Mouse (Mus musculus) midbrain, embryonic 10.5 days (tissue): ENCODE results near the gene Stx7. TPM values are rescaled to one million over a fixed set of nuclear protein-coding genes. Genes with fewer than 3 reads are reported as not detected.

Experiments
- DNase-seq: peaks from one replicate; pipeline ENCODE4 v3.0.0-alpha.2; 2017; ENCODE audit warnings: low spot score
- H3K27ac ChIP-seq: fragments of 300-500 bp; sonication (generic); replicated peaks from 2 replicates; pipeline ENCODE4 v1.5.1; 2016; ENCODE audit warnings: mild to moderate bottlenecking
- H3K27me3 ChIP-seq: fragments of 300-500 bp; sonication (generic); 2 replicates; pipeline ENCODE4 v1.6.1; 2016; ENCODE audit warnings: low read depth, mild to moderate bottlenecking; ENCODE audit not compliant: poor library complexity, severe bottlenecking
- H3K36me3 ChIP-seq: fragments of 300-500 bp; sonication (generic); 2 replicates; pipeline ENCODE4 v1.6.1; 2016; ENCODE audit warnings: mild to moderate bottlenecking, moderate library complexity
- H3K4me1 ChIP-seq: fragments of 300-500 bp; sonication (generic); 2 replicates; pipeline ENCODE4 v1.6.1; 2016
- H3K4me3 ChIP-seq: fragments of 300-500 bp; sonication (generic); 2 replicates; pipeline ENCODE4 v1.5.1; 2016; ENCODE audit warnings: mild to moderate bottlenecking, moderate library complexity
- H3K9me3 ChIP-seq: fragments of 300-500 bp; sonication (generic); replicated peaks from 2 replicates; pipeline ENCODE4 v1.6.1; 2016; ENCODE audit warnings: mild to moderate bottlenecking
- WGBS: fragments of 180-500 bp; shearing (Covaris S2); methylation state at CpG from one replicate; pipeline ENCODE4 v1.1.7; 2016; 5-methylcytosine and 5-hydroxymethylcytosine counted together
- polyA plus RNA-seq: library from polyadenylated mRNA; unstranded; fragments of >200 nt; fragmentation: Nextera tagmentation; extraction: Ambion mirVana; gene quantifications from 2 replicates; pipeline ENCODE4 v1.2.1, GENCODE M21; 2016

Stx7 gene
- polyA plus RNA-seq, 1 experiment from 2014 or later = 52.7 TPM

DNA sequence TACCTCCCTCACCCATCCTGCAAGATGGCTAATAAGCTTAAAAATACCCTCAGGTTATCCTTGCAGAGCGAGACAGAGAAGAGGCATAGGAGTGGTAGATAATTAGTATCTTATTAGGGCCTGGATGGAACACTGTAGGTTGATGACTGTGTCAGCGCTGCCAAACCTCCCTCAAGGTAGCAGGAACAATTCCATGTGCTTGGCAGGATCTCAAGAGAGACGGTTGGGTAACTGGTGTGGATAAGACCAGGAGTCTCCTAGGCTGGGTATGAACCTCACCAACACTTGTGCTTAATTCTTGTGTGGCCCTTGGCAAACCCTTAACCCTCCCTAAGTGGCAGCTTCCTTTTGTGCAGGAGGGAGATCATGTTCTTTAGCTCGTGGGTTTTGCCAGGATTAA, 83.2 kb downstream of the Stx7 start:
- H3K36me3 ChIP-seq = no peaks in the 10 kb centered on the region
- DNase-seq = no peak
- H3K27me3 ChIP-seq = no peaks in the 10 kb centered on the region
- H3K4me3 ChIP-seq = no peak overlapping the region
- H3K9me3 ChIP-seq = no peaks in the 10 kb centered on the region
- WGBS = 73% methylated on average over 4 of the region's 4 CpGs
- H3K27ac ChIP-seq = no peak overlapping the region
- H3K4me1 ChIP-seq = peaks cover 24% of the 10 kb centered on the region

DNA sequence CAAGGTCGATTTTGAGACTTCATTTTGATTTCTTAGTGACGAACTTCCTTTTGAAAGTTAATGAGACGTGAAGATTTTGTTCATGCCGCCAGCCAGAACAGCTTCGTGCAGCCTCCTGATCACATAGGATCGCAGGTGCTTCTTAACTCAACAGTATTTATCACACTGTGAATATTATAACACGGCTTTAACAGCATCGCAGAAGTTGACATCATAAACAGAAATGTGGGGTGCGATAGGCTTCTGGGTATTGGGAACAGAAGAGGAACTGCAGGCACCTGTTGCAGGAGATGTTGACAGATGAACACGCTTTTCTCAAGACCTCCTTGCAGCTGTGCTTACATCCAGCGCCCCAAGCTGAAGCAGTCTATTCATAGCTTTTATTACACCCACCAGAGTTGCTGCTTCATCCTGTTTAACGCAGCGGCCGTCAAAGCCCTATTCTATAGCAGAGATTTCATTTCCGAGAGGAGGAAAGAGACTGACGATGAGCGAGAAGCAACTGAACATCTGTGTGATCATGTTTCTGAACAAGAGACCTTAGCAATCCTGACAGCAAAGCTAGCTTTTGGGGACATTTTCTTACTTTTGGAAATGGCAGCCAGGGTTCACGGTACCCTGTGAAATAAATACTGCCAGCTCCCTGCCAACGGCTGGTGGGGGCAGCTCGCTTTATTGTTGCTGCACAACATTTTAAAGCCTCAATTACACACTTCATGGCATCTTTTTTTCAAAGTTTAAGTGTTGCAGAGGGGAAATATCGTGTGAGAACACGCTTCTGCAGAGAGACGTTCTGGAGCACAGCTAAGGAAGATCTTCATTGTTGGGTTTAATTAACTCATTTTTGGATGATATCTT, 86.6 kb downstream of the Stx7 start:
- no peaks in the 10 kb centered on the region for H3K36me3 ChIP-seq
- H3K27ac ChIP-seq = no peak overlapping the region
- no peaks in the 10 kb centered on the region for H3K27me3 ChIP-seq
- no peak for DNase-seq
- WGBS = 79% methylated on average over 23 of the region's 23 CpGs
- no peaks in the 10 kb centered on the region for H3K9me3 ChIP-seq
- peaks cover 10% of the 10 kb centered on the region for H3K4me1 ChIP-seq
- no peak overlapping the region for H3K4me3 ChIP-seq

Other genes with a start within 250 kb of the Stx7 start
- not detected in 2 replicates for gene Taar1, start 228.9 kb upstream of the Stx7 start, polyA plus RNA-seq
- not detected in 2 replicates for gene Taar2, start 210.7 kb upstream of the Stx7 start, polyA plus RNA-seq
- not detected in 2 replicates for gene Taar3, start 199.7 kb upstream of the Stx7 start, polyA plus RNA-seq
- gene Taar4, start 188.8 kb upstream of the Stx7 start, polyA plus RNA-seq = not detected in 2 replicates
- not detected in 2 replicates for gene Taar5, start 178.6 kb upstream of the Stx7 start, polyA plus RNA-seq
- not detected in 2 replicates for gene Taar6, start 163.7 kb upstream of the Stx7 start, polyA plus RNA-seq
- not detected in 2 replicates for gene Taar7a, start 155.8 kb upstream of the Stx7 start, polyA plus RNA-seq
- gene Taar7b, start 149.4 kb upstream of the Stx7 start, polyA plus RNA-seq = not detected in 2 replicates
- gene Taar7d, start 122.1 kb upstream of the Stx7 start, polyA plus RNA-seq = not detected in 2 replicates
- gene Taar7e, start 111.7 kb upstream of the Stx7 start, polyA plus RNA-seq = not detected in 2 replicates
- gene Taar7f, start 99.8 kb upstream of the Stx7 start, polyA plus RNA-seq = not detected in 2 replicates
- not detected in 2 replicates for gene Taar8a, start 72.8 kb upstream of the Stx7 start, polyA plus RNA-seq
- not detected in 2 replicates for gene Taar8b, start 57.0 kb upstream of the Stx7 start, polyA plus RNA-seq
- gene Taar8c, start 47.4 kb upstream of the Stx7 start, polyA plus RNA-seq = not detected in 2 replicates
- gene Taar9, start 39.8 kb upstream of the Stx7 start, polyA plus RNA-seq = 0.11 TPM in 1 of 2 replicates, not detected in the other
- gene Moxd1, start 74.2 kb downstream of the Stx7 start, polyA plus RNA-seq = 3.7 and 5.5 TPM in 2 replicates